11 mouse cellular contexts compared by ENCODE assay signal in genomic region chr11:24184932-24185331, GRCm38 (mm10).
DNase-seq lines count a peak whose midpoint lies in the region; ATAC-seq lines count a peak whose summit lies in the region.
"Had no signal": no experiment of that assay in that cellular context is flagged by ENCODE, and none has a peak within 500 bp of the region (broad histone marks: within the 10 kb centered on the region; RNA-seq: fewer than 3 reads in every experiment).

No protein-coding gene starts in this region.

- no peak overlapping the region for H3K9ac ChIP-seq in liver, embryonic 16.5 days (ENCODE audit: low read depth, low read length)
- H3K9ac ChIP-seq: hindbrain, embryonic 14.5 days; limb, embryonic 12.5 days had no signal

- WGBS in liver, embryonic 16.5 days (ENCODE audit: insufficient replicate concordance) = 10% methylated on average over 5 of the region's 5 CpGs
- 74% methylated on average over 5 of the region's 5 CpGs for WGBS in midbrain, embryonic 10.5 days

- H3K4me1 ChIP-seq in liver, embryonic 16.5 days (ENCODE audit: control insufficient read depth, low read depth, low read length) = no peaks in the 10 kb centered on the region
- peaks cover 3% of the 10 kb centered on the region; the same call in 1 of the 2 replicates for H3K4me1 ChIP-seq in midbrain, embryonic 10.5 days

- no peak for DNase-seq in liver
- DNase-seq in heart, postnatal 10 days = peak; percentile 10 to 11
- DNase-seq in midbrain, embryonic 10.5 days (ENCODE audit: low spot score) = no peak
- DNase-seq in frontal cortex, postnatal 25 days (ENCODE audit: low spot score in 2 of 2) = no peak
- no peak for DNase-seq in embryo, embryonic 10.5 days (ENCODE audit: low spot score)
- DNase-seq: kidney, postnatal 25 days had no signal

- intact Hi-C loops in heart, postnatal 10 days (cut with DNase I) = loop anchor here (5.0 kb wide), 1 partner anchor 57 kb away; no protein-coding TSS in a partner anchor

- no peaks in the 10 kb centered on the region for H3K9me3 ChIP-seq in liver, embryonic 16.5 days (replicated peaks; ENCODE audit: control insufficient read depth, low read length)
- no peaks in the 10 kb centered on the region for H3K9me3 ChIP-seq in midbrain, embryonic 10.5 days (replicated peaks)
- H3K9me3 ChIP-seq: limb, embryonic 12.5 days had no signal

- no peak overlapping the region for H3K4me3 ChIP-seq in liver, embryonic 16.5 days (ENCODE audit: low read depth, low read length)
- no peak overlapping the region for H3K4me3 ChIP-seq in midbrain, embryonic 10.5 days
- H3K4me3 ChIP-seq: limb, embryonic 12.5 days had no signal

- no peaks in the 10 kb centered on the region for H3K27me3 ChIP-seq in liver, embryonic 16.5 days (ENCODE audit: control insufficient read depth, insufficient read depth, low read depth, low read length)
- H3K27me3 ChIP-seq in midbrain, embryonic 10.5 days (ENCODE audit: low read depth, poor library complexity, severe bottlenecking) = no peaks in the 10 kb centered on the region
- H3K27me3 ChIP-seq: limb, embryonic 12.5 days had no signal

- H3K36me3 ChIP-seq in liver, embryonic 16.5 days (ENCODE audit: control insufficient read depth, insufficient read depth) = no peaks in the 10 kb centered on the region
- H3K36me3 ChIP-seq in midbrain, embryonic 10.5 days = no peaks in the 10 kb centered on the region
- H3K36me3 ChIP-seq: limb, embryonic 12.5 days had no signal

- H3K4me2 ChIP-seq in liver, embryonic 16.5 days (ENCODE audit: low read depth, low read length) = no peak overlapping the region
- H3K4me2 ChIP-seq: hindbrain, embryonic 14.5 days; limb, embryonic 12.5 days had no signal

- H3K27ac ChIP-seq in liver, embryonic 16.5 days (ENCODE audit: low read length) = no peak overlapping the region
- H3K27ac ChIP-seq in midbrain, embryonic 10.5 days (replicated peaks) = no peak overlapping the region
- H3K27ac ChIP-seq: hindbrain, embryonic 14.5 days; limb, embryonic 12.5 days had no signal

- ATAC-seq in liver, embryonic 16.5 days (ENCODE audit: low read depth) = peak; percentile 16; the same call in 1 of the 2 replicates
- ATAC-seq in megakaryocyte-erythroid progenitor cell, adult 5-6 weeks (replicated peaks; ENCODE audit: low FRiP score, low TSS enrichment, poor library complexity, severe bottlenecking) = peak; percentile 57; the same call in 1 of the 2 replicates
- ATAC-seq: forebrain, embryonic 14.5 days had no signal

Comparison
In these comparisons a context has a peak if more than half of its experiments do, and no peak if none do; other contexts are left out.
1. DNase-seq: peak in heart, postnatal 10 days (2 of 2); none in liver (single experiment), midbrain, embryonic 10.5 days (single experiment), frontal cortex, postnatal 25 days (0 of 2) and embryo, embryonic 10.5 days (single experiment).